Mouse (Mus musculus) bone marrow macrophage, adult 2 months (primary cell): ENCODE measurements around the gene Gsap.

ENCODE experiments used
- CTCF ChIP-seq: IDR thresholded peaks from 2 replicates; pipeline ENCODE4 v1.5.1; 2012; ENCODE audit warnings: low read depth, mild to moderate bottlenecking, low read length, moderate library complexity
- POLR2A ChIP-seq: IDR thresholded peaks from 2 replicates; pipeline ENCODE4 v1.6.1; 2012; ENCODE audit warnings: mild to moderate bottlenecking, low read depth, low read length, borderline replicate concordance

- TF ChIP-seq CTCF (no peak), POLR2A (no peak)
Observed at GRCm38 (mm10) chr5:21172316-21172715, 13.7 kb upstream of the Gsap start.
